Mouse (Mus musculus): ENCODE measurements around the gene Crybg1. TPM values are rescaled to one million over a fixed set of nuclear protein-coding genes. Genes with fewer than 3 reads are reported as not detected.

Crybg1 gene
- polyA plus RNA-seq, 1 experiment from 2014 or later = 0.62 TPM

- H3K4me2 ChIP-seq (replicated peaks) = no peak overlapping the region
- WGBS = 44% methylated on average over 6 of the region's 6 CpGs
These were observed 69.7 kb downstream of the Crybg1 start for GRCm38 (mm10) chr10:44078799-44079521.

GRCm38 (mm10) chr10:44071095-44071494 lies 77.6 kb downstream of the Crybg1 start:
- no peak overlapping the region for H3K27ac ChIP-seq
- H3K36me3 ChIP-seq = no peaks in the 10 kb centered on the region
- H3K4me2 ChIP-seq (replicated peaks) = no peak overlapping the region
- no peak overlapping the region for H3K9ac ChIP-seq
- H3K9me3 ChIP-seq = no peaks in the 10 kb centered on the region
- H3K27me3 ChIP-seq (replicated peaks) = no peaks in the 10 kb centered on the region
- 5% methylated on average over 4 of the region's 4 CpGs for WGBS
- ATAC-seq = peak; percentile 81
- no peak overlapping the region for H3K4me3 ChIP-seq (replicated peaks)
- H3K4me1 ChIP-seq (replicated peaks) = no peaks in the 10 kb centered on the region

More at GRCm38 (mm10) chr10:44078799-44079521, 69.7 kb downstream of the Crybg1 start:
- Histone ChIP-seq H3K27ac (no peak overlapping the region), H3K27me3 (replicated peaks) (no peaks in the 10 kb centered on the region), H3K9me3 (no peaks in the 10 kb centered on the region), H3K9ac (no peak overlapping the region), H3K4me1 (replicated peaks) (no peaks in the 10 kb centered on the region), H3K4me3 (replicated peaks) (no peak overlapping the region), H3K36me3 (no peaks in the 10 kb centered on the region)
- ATAC-seq = no peak

GRCm38 (mm10) chr10:44069131-44069530 lies 79.5 kb downstream of the Crybg1 start:
- Histone ChIP-seq H3K4me1 (replicated peaks) (no peaks in the 10 kb centered on the region), H3K4me3 (replicated peaks) (no peak overlapping the region), H3K4me2 (replicated peaks) (no peak overlapping the region), H3K27me3 (replicated peaks) (no peaks in the 10 kb centered on the region), H3K36me3 (no peaks in the 10 kb centered on the region), H3K9me3 (no peaks in the 10 kb centered on the region), H3K27ac (no peak overlapping the region), H3K9ac (no peak overlapping the region)
- WGBS = 62% methylated on average over 7 of the region's 7 CpGs
- peak; percentile 49 for ATAC-seq

GRCm38 (mm10) chr10:44065848-44066360 lies 82.7 kb downstream of the Crybg1 start:
- no peaks in the 10 kb centered on the region for H3K36me3 ChIP-seq
- WGBS = 84% methylated on average over 6 of the region's 6 CpGs
- H3K4me2 ChIP-seq (replicated peaks) = no peak overlapping the region
- H3K27me3 ChIP-seq (replicated peaks) = no peaks in the 10 kb centered on the region
- H3K27ac ChIP-seq = no peak overlapping the region
- ATAC-seq = no peak
- H3K4me1 ChIP-seq (replicated peaks) = no peaks in the 10 kb centered on the region
- no peak overlapping the region for H3K4me3 ChIP-seq (replicated peaks)
- H3K9me3 ChIP-seq = no peaks in the 10 kb centered on the region
- H3K9ac ChIP-seq = no peak overlapping the region

- H3K36me3 ChIP-seq = no peaks in the 10 kb centered on the region
- no peak overlapping the region for H3K9ac ChIP-seq
- H3K27me3 ChIP-seq (replicated peaks) = no peaks in the 10 kb centered on the region
- H3K4me3 ChIP-seq (replicated peaks) = no peak overlapping the region
- no peak overlapping the region for H3K4me2 ChIP-seq (replicated peaks)
- H3K9me3 ChIP-seq = no peaks in the 10 kb centered on the region
- WGBS = 94% methylated on average over 4 of the region's 4 CpGs
- no peak overlapping the region for H3K27ac ChIP-seq
- H3K4me1 ChIP-seq (replicated peaks) = no peaks in the 10 kb centered on the region
- ATAC-seq = no peak
These were observed 85.7 kb downstream of the Crybg1 start for GRCm38 (mm10) chr10:44062981-44063380.

GRCm38 (mm10) chr10:44050913-44051312 lies 97.7 kb downstream of the Crybg1 start:
- no peaks in the 10 kb centered on the region for H3K9me3 ChIP-seq
- WGBS = 88% methylated on average over 6 of the region's 6 CpGs
- H3K4me2 ChIP-seq (replicated peaks) = no peak overlapping the region
- no peak overlapping the region for H3K4me3 ChIP-seq (replicated peaks)
- no peaks in the 10 kb centered on the region for H3K27me3 ChIP-seq (replicated peaks)
- ATAC-seq = no peak
- H3K36me3 ChIP-seq = no peaks in the 10 kb centered on the region
- no peak overlapping the region for H3K9ac ChIP-seq
- no peaks in the 10 kb centered on the region for H3K4me1 ChIP-seq (replicated peaks)
- no peak overlapping the region for H3K27ac ChIP-seq

- H3K4me1 ChIP-seq (replicated peaks) = no peaks in the 10 kb centered on the region
- no peaks in the 10 kb centered on the region for H3K27me3 ChIP-seq (replicated peaks)
- WGBS = 73% methylated on average over 4 of the region's 4 CpGs
- no peaks in the 10 kb centered on the region for H3K36me3 ChIP-seq
- H3K4me2 ChIP-seq (replicated peaks) = no peak overlapping the region
- H3K9me3 ChIP-seq = no peaks in the 10 kb centered on the region
- H3K9ac ChIP-seq = no peak overlapping the region
- no peak for ATAC-seq
- no peak overlapping the region for H3K27ac ChIP-seq
- no peak overlapping the region for H3K4me3 ChIP-seq (replicated peaks)
These were observed 103.9 kb downstream of the Crybg1 start for GRCm38 (mm10) chr10:44044727-44045126.

GRCm38 (mm10) chr10:44043630-44044029 lies 105.0 kb downstream of the Crybg1 start:
- Histone ChIP-seq H3K27me3 (replicated peaks) (no peaks in the 10 kb centered on the region), H3K36me3 (no peaks in the 10 kb centered on the region), H3K4me1 (replicated peaks) (no peaks in the 10 kb centered on the region), H3K9ac (no peak overlapping the region), H3K9me3 (no peaks in the 10 kb centered on the region), H3K4me3 (replicated peaks) (no peak overlapping the region), H3K27ac (no peak overlapping the region), H3K4me2 (replicated peaks) (no peak overlapping the region)
- ATAC-seq = no peak
- WGBS = 62% methylated on average over 7 of the region's 7 CpGs

- H3K4me3 ChIP-seq (replicated peaks) = no peak overlapping the region
- 0 out of 2 replicates have a peak, but pooled peaks cover 3% of the 10 kb centered on the region for H3K4me1 ChIP-seq (replicated peaks)
- no peak overlapping the region for H3K27ac ChIP-seq
- no peaks in the 10 kb centered on the region for H3K36me3 ChIP-seq
- H3K4me2 ChIP-seq (replicated peaks) = no peak overlapping the region
- no peaks in the 10 kb centered on the region for H3K27me3 ChIP-seq (replicated peaks)
- no peaks in the 10 kb centered on the region for H3K9me3 ChIP-seq
- ATAC-seq = no peak
- no peak overlapping the region for H3K9ac ChIP-seq
- WGBS = 93% methylated on average over 2 of the region's 2 CpGs
These were observed 109.5 kb downstream of the Crybg1 start for GRCm38 (mm10) chr10:44039185-44039584.

GRCm38 (mm10) chr10:44037918-44038544 lies 110.6 kb downstream of the Crybg1 start:
- Histone ChIP-seq H3K4me2 (replicated peaks) (peak overlapping the region; percentile 43), H3K4me3 (replicated peaks) (no peak overlapping the region), H3K9ac (no peak overlapping the region), H3K36me3 (no peaks in the 10 kb centered on the region), H3K27ac (no peak overlapping the region), H3K4me1 (replicated peaks) (0 out of 2 replicates have a peak, but pooled peaks cover 3% of the 10 kb centered on the region), H3K27me3 (replicated peaks) (no peaks in the 10 kb centered on the region), H3K9me3 (no peaks in the 10 kb centered on the region)
- peak; percentile 83 for ATAC-seq
- 25% methylated on average over 11 of the region's 11 CpGs for WGBS

- Histone ChIP-seq H3K9ac (no peak overlapping the region), H3K36me3 (no peaks in the 10 kb centered on the region), H3K4me1 (replicated peaks) (no peaks in the 10 kb centered on the region), H3K27ac (no peak overlapping the region), H3K4me3 (replicated peaks) (no peak overlapping the region), H3K4me2 (replicated peaks) (no peak overlapping the region), H3K9me3 (no peaks in the 10 kb centered on the region), H3K27me3 (replicated peaks) (no peaks in the 10 kb centered on the region)
- no peak for ATAC-seq
- WGBS = 77% methylated on average over 3 of the region's 3 CpGs
These were observed 119.1 kb downstream of the Crybg1 start for GRCm38 (mm10) chr10:44029566-44029965.

GRCm38 (mm10) chr10:44027226-44027625 lies 121.4 kb downstream of the Crybg1 start:
- ATAC-seq = no peak
- no peaks in the 10 kb centered on the region for H3K36me3 ChIP-seq
- H3K27ac ChIP-seq = no peak overlapping the region
- H3K4me2 ChIP-seq (replicated peaks) = no peak overlapping the region
- H3K9ac ChIP-seq = no peak overlapping the region
- no peaks in the 10 kb centered on the region for H3K9me3 ChIP-seq
- no peaks in the 10 kb centered on the region for H3K4me1 ChIP-seq (replicated peaks)
- H3K4me3 ChIP-seq (replicated peaks) = no peak overlapping the region
- H3K27me3 ChIP-seq (replicated peaks) = no peaks in the 10 kb centered on the region
- 59% methylated on average over 1 of the region's 1 CpGs for WGBS

- no peak for ATAC-seq
- no peak overlapping the region for H3K4me2 ChIP-seq (replicated peaks)
- no peak overlapping the region for H3K27ac ChIP-seq
- H3K4me1 ChIP-seq (replicated peaks) = no peaks in the 10 kb centered on the region
- H3K36me3 ChIP-seq = no peaks in the 10 kb centered on the region
- 85% methylated on average over 1 of the region's 1 CpGs for WGBS
- H3K27me3 ChIP-seq (replicated peaks) = no peaks in the 10 kb centered on the region
- H3K9ac ChIP-seq = no peak overlapping the region
- no peak overlapping the region for H3K4me3 ChIP-seq (replicated peaks)
- H3K9me3 ChIP-seq = no peaks in the 10 kb centered on the region
These were observed 122.5 kb downstream of the Crybg1 start for GRCm38 (mm10) chr10:44026105-44026504.
